Mouse (Mus musculus) stomach, embryonic 15.5 days (tissue): ENCODE results near the gene Gm5447. TPM values are rescaled to one million over a fixed set of nuclear protein-coding genes. Genes with fewer than 3 reads are reported as not detected.

Experiments
- ATAC-seq: fragments of 200-750 bp; cut with Nextera tagmentation; 2 replicates; pipeline ENCODE4 v1.8.0; 2017; ENCODE audit warnings: low read depth, moderate number of reproducible peaks, moderate TSS enrichment; ENCODE audit not compliant: insufficient read depth, low FRiP score
- H3K27ac ChIP-seq: fragments of 300-500 bp; sonication (generic); 2 replicates; pipeline ENCODE4 v1.5.1; 2015; ENCODE audit warnings: mild to moderate bottlenecking, inconsistent platforms
- H3K27me3 ChIP-seq: fragments of 300-500 bp; sonication (generic); replicated peaks from 2 replicates; pipeline ENCODE4 v1.6.1; 2015; ENCODE audit warnings: inconsistent platforms
- H3K36me3 ChIP-seq: fragments of 300-500 bp; sonication (generic); 2 replicates; pipeline ENCODE4 v1.6.1; 2015; ENCODE audit warnings: inconsistent platforms
- H3K4me1 ChIP-seq: fragments of 300-500 bp; sonication (generic); 2 replicates; pipeline ENCODE4 v1.6.1; 2015; ENCODE audit warnings: inconsistent platforms
- H3K4me2 ChIP-seq: fragments of 300-500 bp; sonication (generic); 2 replicates; pipeline ENCODE4 v1.6.1; 2015; ENCODE audit warnings: mild to moderate bottlenecking, inconsistent platforms
- H3K4me3 ChIP-seq: fragments of 300-500 bp; sonication (generic); replicated peaks from 2 replicates; pipeline ENCODE4 v1.5.1; 2015; ENCODE audit warnings: inconsistent platforms
- H3K9ac ChIP-seq: fragments of 300-500 bp; sonication (generic); 2 replicates; pipeline ENCODE4 v1.6.1; 2015; ENCODE audit warnings: inconsistent platforms
- H3K9me3 ChIP-seq: fragments of 300-500 bp; sonication (generic); 2 replicates; pipeline ENCODE4 v1.6.1; 2016; ENCODE audit warnings: inconsistent platforms
- WGBS: fragments of 180-500 bp; shearing (Covaris S2); methylation state at CpG from one replicate; pipeline ENCODE4 v1.1.7; 2015; 5-methylcytosine and 5-hydroxymethylcytosine counted together
- polyA plus RNA-seq: library from polyadenylated mRNA; unstranded; fragments of >200 nt; fragmentation: Nextera tagmentation; extraction: Ambion mirVana; gene quantifications from 2 replicates; pipeline ENCODE4 v1.2.1, GENCODE M21; 2015

Gm5447 gene
- polyA plus RNA-seq, 1 experiment from 2014 or later: 0.19 TPM

GRCm38 (mm10) chr13:30987686-30988085, 13.7 kb downstream of the Gm5447 start:
- Histone ChIP-seq H3K9me3 (no peaks in the 10 kb centered on the region), H3K27me3 (no peaks in the 10 kb centered on the region), H3K4me2 (no peak overlapping the region), H3K4me3 (no peak overlapping the region), H3K4me1 (0 out of 2 replicates have a peak, but pooled peaks cover 10% of the 10 kb centered on the region), H3K9ac (no peak overlapping the region), H3K27ac (no peak overlapping the region), H3K36me3 (no peaks in the 10 kb centered on the region)
- WGBS: 68% methylated on average over 2 of the region's 2 CpGs
- ATAC-seq: no peak

DNA sequence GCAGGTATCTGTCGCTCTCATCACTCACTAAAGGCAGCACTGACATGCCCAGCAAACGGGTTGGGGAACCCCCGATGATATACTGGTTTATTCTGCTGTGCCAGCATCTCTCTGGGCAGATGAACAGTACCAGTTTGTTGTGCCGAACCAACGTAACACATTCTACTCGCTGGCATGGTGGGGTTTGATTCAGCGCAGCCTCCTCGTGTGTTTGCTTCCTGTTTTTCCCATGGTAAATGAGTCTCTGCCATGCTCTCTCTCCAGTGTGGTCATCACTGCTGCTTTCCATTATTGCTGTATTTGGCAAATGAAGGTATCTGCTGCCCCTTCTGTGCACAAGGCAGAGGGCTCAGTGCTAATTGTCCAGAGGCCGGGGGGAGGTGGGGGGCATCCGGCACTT, 15.7 kb downstream of the Gm5447 start:
- ATAC-seq: no peak
- Histone ChIP-seq H3K4me3 (no peak overlapping the region), H3K27me3 (no peaks in the 10 kb centered on the region), H3K9ac (no peak overlapping the region), H3K9me3 (no peaks in the 10 kb centered on the region), H3K4me2 (no peak overlapping the region), H3K27ac (no peak overlapping the region; the same call in 1 of the 2 replicates), H3K36me3 (no peaks in the 10 kb centered on the region), H3K4me1 (0 out of 2 replicates have a peak, but pooled peaks cover 10% of the 10 kb centered on the region)
- WGBS: 66% methylated on average over 10 of the region's 10 CpGs

DNA sequence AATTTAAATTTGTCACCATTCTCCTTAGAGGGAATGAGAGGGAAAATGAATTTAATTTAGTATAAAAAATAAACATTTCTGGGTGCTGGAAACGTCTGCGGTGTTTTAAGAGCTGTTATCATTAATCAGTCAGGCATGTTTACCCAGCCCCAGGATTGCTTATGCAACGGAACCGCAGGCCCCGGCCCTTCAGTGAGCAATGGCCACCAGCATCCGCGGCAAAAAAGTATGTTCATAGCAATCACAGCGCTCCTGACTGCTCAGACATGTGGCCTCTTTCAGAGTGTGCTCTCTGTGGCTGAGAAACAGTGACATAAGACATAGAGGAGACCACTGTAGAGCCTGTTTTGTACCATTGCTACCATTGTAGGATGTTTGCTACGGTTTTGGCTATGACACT, 16.2 kb downstream of the Gm5447 start:
- peak overlapping the region; percentile 3; the same call in 1 of the 2 replicates for H3K27ac ChIP-seq
- H3K9me3 ChIP-seq: no peaks in the 10 kb centered on the region
- no peak overlapping the region for H3K4me3 ChIP-seq
- WGBS: 25% methylated on average over 9 of the region's 9 CpGs
- H3K9ac ChIP-seq: no peak overlapping the region
- H3K4me2 ChIP-seq: no peak overlapping the region
- peak; percentile 63; the same call in 1 of the 2 replicates for ATAC-seq
- H3K4me1 ChIP-seq: 0 out of 2 replicates have a peak, but pooled peaks cover 10% of the 10 kb centered on the region
- no peaks in the 10 kb centered on the region for H3K36me3 ChIP-seq
- H3K27me3 ChIP-seq: no peaks in the 10 kb centered on the region

DNA sequence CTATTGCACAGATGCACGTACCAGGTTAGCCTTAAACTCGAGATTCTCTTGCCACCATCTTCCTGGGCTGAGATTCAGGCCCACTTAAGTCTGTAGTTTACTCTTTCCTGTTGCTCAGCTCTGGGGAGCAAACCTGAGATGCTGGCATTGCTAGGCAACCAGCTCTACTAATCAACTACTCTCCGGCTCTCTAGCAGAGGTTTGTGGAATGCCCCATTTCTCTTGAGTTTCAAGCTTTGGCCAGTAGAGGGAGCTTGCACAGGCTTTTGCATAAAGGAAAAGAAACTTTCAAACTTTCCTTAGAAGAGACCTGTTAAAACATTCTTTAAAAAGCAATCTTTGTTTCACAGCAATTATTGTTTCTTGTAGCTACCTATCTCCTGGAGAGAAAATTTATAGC, 19.8 kb downstream of the Gm5447 start:
- no peak overlapping the region for H3K27ac ChIP-seq
- H3K36me3 ChIP-seq: no peaks in the 10 kb centered on the region
- WGBS: 29% methylated on average over 3 of the region's 3 CpGs
- H3K9ac ChIP-seq: no peak overlapping the region
- H3K4me3 ChIP-seq: no peak overlapping the region
- no peak overlapping the region for H3K4me2 ChIP-seq
- ATAC-seq: no peak
- H3K27me3 ChIP-seq: no peaks in the 10 kb centered on the region
- 0 out of 2 replicates have a peak, but pooled peaks cover 6% of the 10 kb centered on the region for H3K4me1 ChIP-seq
- no peaks in the 10 kb centered on the region for H3K9me3 ChIP-seq

GRCm38 (mm10) chr13:30994249-30994858, 20.4 kb downstream of the Gm5447 start:
- no peak overlapping the region for H3K4me3 ChIP-seq

DNA sequence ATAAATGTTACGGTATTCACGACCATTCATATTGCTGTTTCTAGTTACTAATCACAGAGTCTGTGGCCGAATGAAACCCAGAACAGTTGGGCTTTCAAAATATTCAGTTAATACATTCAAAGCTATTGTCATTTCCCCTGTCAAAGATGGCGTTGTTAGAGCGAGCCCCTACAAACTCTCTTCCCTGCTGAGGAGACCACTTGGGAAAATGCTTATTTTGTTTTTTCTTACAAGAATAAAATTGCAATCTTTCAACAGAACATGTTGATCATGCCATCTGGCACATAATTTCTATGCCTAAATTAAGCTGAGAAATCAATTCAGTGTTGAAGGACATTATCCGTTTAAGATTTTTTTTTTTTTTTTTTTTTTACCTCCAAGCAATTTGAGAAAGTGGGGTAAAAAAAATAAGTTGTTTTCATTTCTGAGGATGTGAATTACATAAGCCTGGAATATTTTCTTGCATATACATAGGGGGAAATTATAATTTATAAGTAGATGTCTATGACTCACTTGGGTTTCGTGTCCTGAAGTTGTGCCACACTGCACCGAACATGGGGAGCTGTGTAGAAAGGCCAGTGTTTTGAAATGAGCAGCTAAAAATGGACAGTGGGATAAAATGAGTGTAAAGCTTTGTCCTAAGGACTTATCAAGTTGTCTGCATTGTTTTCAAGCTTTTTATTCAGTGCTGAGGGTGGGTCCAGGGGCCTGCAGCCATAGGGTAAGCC, 23.7 kb downstream of the Gm5447 start:
- Histone ChIP-seq H3K9me3 (no peaks in the 10 kb centered on the region), H3K9ac (no peak overlapping the region), H3K27ac (no peak overlapping the region), H3K27me3 (no peaks in the 10 kb centered on the region), H3K4me2 (no peak overlapping the region), H3K4me1 (no peaks in the 10 kb centered on the region), H3K36me3 (no peaks in the 10 kb centered on the region), H3K4me3 (no peak overlapping the region)
- ATAC-seq: no peak
- WGBS: 82% methylated on average over 8 of the region's 8 CpGs

More at GRCm38 (mm10) chr13:30994249-30994858, 20.4 kb downstream of the Gm5447 start:
- Histone ChIP-seq H3K36me3 (no peaks in the 10 kb centered on the region), H3K27ac (no peak overlapping the region), H3K4me1 (0 out of 2 replicates have a peak, but pooled peaks cover 6% of the 10 kb centered on the region), H3K9me3 (no peaks in the 10 kb centered on the region), H3K27me3 (no peaks in the 10 kb centered on the region), H3K4me2 (no peak overlapping the region), H3K9ac (no peak overlapping the region)
- no peak for ATAC-seq
- 67% methylated on average over 6 of the region's 6 CpGs for WGBS

DNA sequence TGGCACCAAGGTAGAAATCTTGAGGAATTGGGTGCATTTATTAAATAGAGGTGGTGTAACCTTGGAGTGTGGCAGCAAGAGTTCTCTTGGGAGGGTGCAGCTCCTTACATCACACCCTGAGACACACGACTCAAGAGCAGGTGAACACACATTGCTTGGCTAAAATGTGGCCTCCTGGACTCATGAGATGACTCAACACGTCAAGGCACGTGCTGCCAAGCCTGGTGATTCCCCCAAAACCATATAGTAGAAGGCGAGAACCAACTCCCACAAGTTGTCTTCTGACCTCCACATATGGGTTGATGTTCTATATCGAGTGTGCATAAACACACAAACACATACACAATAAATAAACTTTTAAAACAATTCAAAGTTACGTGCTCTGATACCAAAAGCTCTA, 25.8 kb downstream of the Gm5447 start:
- Histone ChIP-seq H3K4me2 (no peak overlapping the region), H3K36me3 (no peaks in the 10 kb centered on the region), H3K27ac (no peak overlapping the region), H3K27me3 (no peaks in the 10 kb centered on the region), H3K9me3 (no peaks in the 10 kb centered on the region), H3K4me3 (no peak overlapping the region), H3K4me1 (no peaks in the 10 kb centered on the region), H3K9ac (no peak overlapping the region)
- 81% methylated on average over 6 of the region's 6 CpGs for WGBS
- no peak for ATAC-seq

GRCm38 (mm10) chr13:31004458-31004857, 30.5 kb downstream of the Gm5447 start:
- no peak for ATAC-seq
- H3K9me3 ChIP-seq: no peaks in the 10 kb centered on the region
- H3K27ac ChIP-seq: no peak overlapping the region
- H3K4me3 ChIP-seq: no peak overlapping the region; the same call in 1 of the 2 replicates
- H3K36me3 ChIP-seq: no peaks in the 10 kb centered on the region
- no peaks in the 10 kb centered on the region for H3K27me3 ChIP-seq
- peak overlapping the region; percentile 44 for H3K4me2 ChIP-seq
- no peaks in the 10 kb centered on the region for H3K4me1 ChIP-seq
- no peak overlapping the region for H3K9ac ChIP-seq
- WGBS: 31% methylated on average over 12 of the region's 12 CpGs

GRCm38 (mm10) chr13:31004995-31005394, 31.0 kb downstream of the Gm5447 start:
- ATAC-seq: no peak
- Histone ChIP-seq H3K4me3 (no peak overlapping the region; the same call in 1 of the 2 replicates), H3K4me2 (peak overlapping the region; percentile 44; the same call in 1 of the 2 replicates)

DNA sequence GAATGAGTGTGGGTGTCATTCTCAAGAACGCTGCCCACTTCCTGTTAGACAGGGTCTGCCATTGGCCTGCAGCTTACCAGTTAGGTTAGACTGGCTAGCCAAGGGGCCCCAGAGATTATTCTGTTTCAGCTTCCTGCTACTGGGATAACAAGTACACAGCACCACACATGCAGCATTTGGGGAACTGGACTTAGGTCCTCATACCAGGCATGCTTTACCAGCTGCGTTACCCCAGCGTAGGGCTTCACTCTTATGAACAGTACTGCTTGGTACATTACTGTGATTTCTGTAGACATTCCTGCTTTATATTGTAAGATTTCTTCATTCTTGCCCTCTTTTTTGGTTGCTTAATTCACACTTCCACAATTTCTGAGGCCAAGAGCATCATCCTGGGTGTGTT, 43.5 kb downstream of the Gm5447 start:
- Histone ChIP-seq H3K27me3 (no peaks in the 10 kb centered on the region), H3K4me3 (no peak overlapping the region), H3K36me3 (no peaks in the 10 kb centered on the region), H3K4me1 (no peaks in the 10 kb centered on the region), H3K9me3 (no peaks in the 10 kb centered on the region), H3K9ac (no peak overlapping the region), H3K4me2 (no peak overlapping the region), H3K27ac (no peak overlapping the region)
- WGBS: 90% methylated on average over 3 of the region's 3 CpGs
- ATAC-seq: no peak

More at GRCm38 (mm10) chr13:31004995-31005394, 31.0 kb downstream of the Gm5447 start:
- Histone ChIP-seq H3K27ac (no peak overlapping the region), H3K9me3 (no peaks in the 10 kb centered on the region), H3K27me3 (no peaks in the 10 kb centered on the region), H3K9ac (no peak overlapping the region), H3K36me3 (no peaks in the 10 kb centered on the region), H3K4me1 (no peaks in the 10 kb centered on the region)
- 54% methylated on average over 4 of the region's 4 CpGs for WGBS

GRCm38 (mm10) chr13:31021514-31021913, 47.5 kb downstream of the Gm5447 start:
- H3K4me2 ChIP-seq: no peak overlapping the region
- ATAC-seq: no peak
- no peak overlapping the region for H3K27ac ChIP-seq
- WGBS: 38% methylated on average over 4 of the region's 4 CpGs
- no peaks in the 10 kb centered on the region for H3K27me3 ChIP-seq
- H3K36me3 ChIP-seq: no peaks in the 10 kb centered on the region
- no peak overlapping the region for H3K9ac ChIP-seq
- no peaks in the 10 kb centered on the region for H3K9me3 ChIP-seq
- no peak overlapping the region for H3K4me3 ChIP-seq
- no peaks in the 10 kb centered on the region for H3K4me1 ChIP-seq

GRCm38 (mm10) chr13:31021927-31022326, 47.9 kb downstream of the Gm5447 start:
- 30% methylated on average over 6 of the region's 6 CpGs for WGBS
- H3K36me3 ChIP-seq: no peaks in the 10 kb centered on the region
- ATAC-seq: no peak

More at GRCm38 (mm10) chr13:31021927-31022326, 47.9 kb downstream of the Gm5447 start:
- no peak overlapping the region for H3K27ac ChIP-seq
- no peaks in the 10 kb centered on the region for H3K9me3 ChIP-seq
- no peaks in the 10 kb centered on the region for H3K4me1 ChIP-seq
- H3K9ac ChIP-seq: no peak overlapping the region
- H3K4me2 ChIP-seq: no peak overlapping the region
- H3K4me3 ChIP-seq: no peak overlapping the region
- no peaks in the 10 kb centered on the region for H3K27me3 ChIP-seq
